ENCODE assay signal across 16 mouse cellular contexts in the genomic region with DNA sequence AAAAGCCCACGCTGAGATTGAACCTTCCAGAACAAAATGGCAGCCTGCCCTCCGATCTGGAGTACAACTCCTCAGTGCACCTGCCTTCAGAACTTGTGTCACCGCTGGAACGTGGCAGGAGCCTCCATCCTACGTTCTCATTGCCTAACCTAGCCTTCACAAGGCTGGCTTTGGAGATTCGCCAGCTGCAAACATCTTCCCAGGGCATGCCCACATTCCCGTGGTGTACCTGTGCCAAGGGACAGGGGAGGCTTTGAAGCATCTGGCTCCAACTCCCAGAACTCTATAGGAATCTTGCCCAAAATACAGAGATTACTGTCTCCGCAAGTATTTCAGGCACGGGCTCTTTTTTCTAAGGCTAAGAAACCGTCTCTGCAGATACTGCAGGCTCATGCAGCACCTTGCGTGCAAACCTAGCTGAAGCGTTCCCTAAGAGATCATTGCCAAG.
DNase-seq lines count a peak whose midpoint lies in the region; ATAC-seq and TF ChIP-seq lines count a peak whose summit lies in the region.
"Had no signal": no experiment of that assay in that cellular context is flagged by ENCODE, and none has a peak within 500 bp of the region (broad histone marks: within the 10 kb centered on the region; RNA-seq: fewer than 3 reads in every experiment).

No protein-coding gene starts in this region.

- ATAC-seq in heart, embryonic 13.5 days (ENCODE audit: extremely low read depth, insufficient number of reproducible peaks, low FRiP score, low TSS enrichment) = no peak
- ATAC-seq in stomach, postnatal 0 days (ENCODE audit: low FRiP score, low TSS enrichment) = no peak
- ATAC-seq: CD4-positive, CD25-positive, alpha-beta regulatory T cell, adult 4 months had no signal

- H3K4me3 ChIP-seq in heart, embryonic 13.5 days = no peak overlapping the region
- H3K4me3 ChIP-seq in stomach, postnatal 0 days (ENCODE audit: low read depth, low read length) = no peak overlapping the region
- H3K4me3 ChIP-seq: limb, embryonic 12.5 days; liver, embryonic 15.5 days; megakaryocyte, embryonic 14.5 days; neural tube, embryonic 13.5 days had no signal

- H3K9me3 ChIP-seq in heart, embryonic 13.5 days = no peaks in the 10 kb centered on the region
- no peaks in the 10 kb centered on the region for H3K9me3 ChIP-seq in stomach, postnatal 0 days (ENCODE audit: control insufficient read depth, low read length)
- H3K9me3 ChIP-seq: limb, embryonic 12.5 days; liver, embryonic 15.5 days; megakaryocyte, embryonic 14.5 days; neural tube, embryonic 13.5 days had no signal

- H3K27ac ChIP-seq in heart, embryonic 13.5 days (replicated peaks) = 0 out of 2 replicates have a peak overlapping the region, but pooled peaks have one; percentile 8
- H3K27ac ChIP-seq in stomach, postnatal 0 days (replicated peaks) = no peak overlapping the region
- H3K27ac ChIP-seq: kidney, postnatal 0 days; limb, embryonic 12.5 days; liver, embryonic 15.5 days; neural tube, embryonic 13.5 days had no signal

- H3K9ac ChIP-seq in heart, embryonic 13.5 days = no peak overlapping the region
- H3K9ac ChIP-seq in stomach, postnatal 0 days (ENCODE audit: low read length) = no peak overlapping the region
- H3K9ac ChIP-seq: limb, embryonic 12.5 days; liver, embryonic 15.5 days; neural tube, embryonic 13.5 days had no signal

- no peak overlapping the region for H3K4me2 ChIP-seq in heart, embryonic 13.5 days
- no peak overlapping the region for H3K4me2 ChIP-seq in stomach, postnatal 0 days (replicated peaks; ENCODE audit: low read depth)
- H3K4me2 ChIP-seq: limb, embryonic 12.5 days; liver, embryonic 15.5 days; neural tube, embryonic 13.5 days had no signal

- H3K4me1 ChIP-seq in heart, embryonic 13.5 days = peaks cover 30% of the 10 kb centered on the region; the same call in 1 of the 2 replicates
- H3K4me1 ChIP-seq in stomach, postnatal 0 days (replicated peaks; ENCODE audit: control insufficient read depth, insufficient read depth) = no peaks in the 10 kb centered on the region
- H3K4me1 ChIP-seq: limb, embryonic 12.5 days; liver, embryonic 15.5 days; neural tube, embryonic 13.5 days had no signal

- 67% methylated on average over 12 of the region's 12 CpGs for WGBS in heart, embryonic 13.5 days
- WGBS in stomach, postnatal 0 days = 73% methylated on average over 12 of the region's 12 CpGs

- no peak for TF ChIP-seq EP300 in stomach, postnatal 0 days (optimal IDR thresholded peaks at IDR 0.05)

- intact Hi-C loops in heart, postnatal 14 days (cut with DNase I) = loop anchor here (5.0 kb wide), 1 partner anchor 144 kb away; no protein-coding TSS in a partner anchor
- intact Hi-C loops in left cerebral cortex, postnatal 14 days (cut with DNase I) = loop anchor here (5.0 to 10.0 kb wide), 5 partner anchors 79 to 661 kb away; a partner anchor contains a TSS

- no peaks in the 10 kb centered on the region for H3K27me3 ChIP-seq in heart, embryonic 13.5 days (replicated peaks)
- H3K27me3 ChIP-seq in stomach, postnatal 0 days (ENCODE audit: control insufficient read depth, insufficient read depth, low read length) = no peaks in the 10 kb centered on the region; the same call in 1 of the 2 replicates
- H3K27me3 ChIP-seq: limb, embryonic 12.5 days; liver, embryonic 15.5 days; neural tube, embryonic 13.5 days had no signal

- no peak for TF ChIP-seq CTCF in stomach, postnatal 0 days (IDR thresholded peaks at IDR 0.05; ENCODE audit: low read depth)

- DNase-seq in heart, postnatal 14 days = no peak
- peak; percentile 56 for DNase-seq in right cerebral cortex, adult 18-20 months
- DNase-seq in right cerebral cortex, postnatal 4 days = no peak
- DNase-seq in left cerebral cortex, postnatal 14 days (ENCODE audit: low spot score in 2 of 2) = peak; percentile 53 to 72
- DNase-seq in stomach, postnatal 0 days (ENCODE audit: low spot score) = peak; percentile 27
- no peak for DNase-seq in kidney, adult 11 months
- DNase-seq in embryo, embryonic 10 days (ENCODE audit: low spot score) = no peak
- DNase-seq: adrenal gland, postnatal 25 days; heart, postnatal 36 days had no signal

- H3K36me3 ChIP-seq in heart, embryonic 13.5 days = no peaks in the 10 kb centered on the region
- no peaks in the 10 kb centered on the region for H3K36me3 ChIP-seq in stomach, postnatal 0 days (ENCODE audit: control insufficient read depth, insufficient read depth, low read length)
- H3K36me3 ChIP-seq: limb, embryonic 12.5 days; liver, embryonic 15.5 days; neural tube, embryonic 13.5 days had no signal

Comparison
In these comparisons a context has a peak if more than half of its experiments do, and no peak if none do; other contexts are left out.
1. DNase-seq: peak in right cerebral cortex, adult 18-20 months (single experiment), left cerebral cortex, postnatal 14 days (2 of 2) and stomach, postnatal 0 days (single experiment); none in heart, postnatal 14 days (0 of 2), right cerebral cortex, postnatal 4 days (single experiment), kidney, adult 11 months (single experiment) and embryo, embryonic 10 days (single experiment).